Mouse (Mus musculus): ENCODE data around the gene Ncam1. TPM values are rescaled to one million over a fixed set of nuclear protein-coding genes. Genes with fewer than 3 reads are reported as not detected.

The Ncam1 gene
- polyA plus RNA-seq, 1 experiment from 2014 or later = 450 TPM

- H3K4me2 ChIP-seq (ENCODE audit: low read length) = no peak overlapping the region
- H3K9ac ChIP-seq (ENCODE audit: low read depth, low read length) = no peak overlapping the region
- H3K27me3 ChIP-seq (replicated peaks; ENCODE audit: control insufficient read depth, insufficient read depth, low read length) = no peaks in the 10 kb centered on the region
- H3K4me3 ChIP-seq (ENCODE audit: low read length) = no peak overlapping the region
- H3K4me1 ChIP-seq (ENCODE audit: control insufficient read depth, insufficient read depth, low read depth, low read length) = peaks cover 6% of the 10 kb centered on the region; the same call in 1 of the 2 replicates
- no peak for ATAC-seq
- 45% methylated on average over 6 of the region's 6 CpGs for WGBS
- no peaks in the 10 kb centered on the region for H3K9me3 ChIP-seq (ENCODE audit: control insufficient read depth, low read length)
- no peaks in the 10 kb centered on the region for H3K36me3 ChIP-seq (ENCODE audit: control insufficient read depth, insufficient read depth, low read length)
- H3K27ac ChIP-seq (ENCODE audit: low read depth, low read length) = no peak overlapping the region
These were observed 126.0 kb downstream of the Ncam1 start for GRCm38 (mm10) chr9:49672646-49673199.

DNA sequence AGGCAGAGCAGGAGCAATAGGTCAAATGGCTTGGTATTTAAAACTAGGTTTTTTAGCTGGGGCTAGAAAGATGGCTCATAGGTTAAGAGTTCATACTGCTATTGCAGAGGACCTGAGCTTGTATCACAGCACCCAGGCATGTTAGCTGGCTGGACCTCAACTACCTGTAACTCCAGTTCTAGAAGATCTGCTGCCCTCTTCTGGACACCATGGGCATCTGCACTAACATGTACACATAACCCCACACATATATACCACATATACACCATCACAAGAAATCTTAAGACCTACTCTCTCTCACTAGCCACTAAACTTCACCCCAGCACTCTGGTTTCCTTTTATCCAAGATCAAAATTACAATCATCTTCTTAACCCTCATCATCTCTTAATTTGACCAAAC, 131.7 kb downstream of the Ncam1 start:
- no peak overlapping the region for H3K27ac ChIP-seq (ENCODE audit: low read depth, low read length)
- no peak overlapping the region for H3K4me2 ChIP-seq (ENCODE audit: low read length)
- no peak overlapping the region for H3K4me3 ChIP-seq (ENCODE audit: low read length)
- no peak overlapping the region for H3K9ac ChIP-seq (ENCODE audit: low read depth, low read length)
- no peaks in the 10 kb centered on the region for H3K27me3 ChIP-seq (replicated peaks; ENCODE audit: control insufficient read depth, insufficient read depth, low read length)
- no peak for ATAC-seq
- H3K4me1 ChIP-seq (ENCODE audit: control insufficient read depth, insufficient read depth, low read depth, low read length) = peaks cover 10% of the 10 kb centered on the region
- no peaks in the 10 kb centered on the region for H3K36me3 ChIP-seq (ENCODE audit: control insufficient read depth, insufficient read depth, low read length)
- H3K9me3 ChIP-seq (ENCODE audit: control insufficient read depth, low read length) = no peaks in the 10 kb centered on the region

- Histone ChIP-seq H3K27ac (ENCODE audit: low read depth, low read length) (no peak overlapping the region; the same call in 1 of the 2 replicates), H3K9ac (ENCODE audit: low read depth, low read length) (no peak overlapping the region), H3K27me3 (replicated peaks; ENCODE audit: control insufficient read depth, insufficient read depth, low read length) (no peaks in the 10 kb centered on the region), H3K4me2 (ENCODE audit: low read length) (no peak overlapping the region), H3K9me3 (ENCODE audit: control insufficient read depth, low read length) (no peaks in the 10 kb centered on the region), H3K4me1 (ENCODE audit: control insufficient read depth, insufficient read depth, low read depth, low read length) (peaks cover 10% of the 10 kb centered on the region), H3K4me3 (ENCODE audit: low read length) (no peak overlapping the region), H3K36me3 (ENCODE audit: control insufficient read depth, insufficient read depth, low read length) (no peaks in the 10 kb centered on the region)
- ATAC-seq = no peak
- 24% methylated on average over 5 of the region's 5 CpGs for WGBS
These were observed 133.4 kb downstream of the Ncam1 start for GRCm38 (mm10) chr9:49665361-49665760.

DNA sequence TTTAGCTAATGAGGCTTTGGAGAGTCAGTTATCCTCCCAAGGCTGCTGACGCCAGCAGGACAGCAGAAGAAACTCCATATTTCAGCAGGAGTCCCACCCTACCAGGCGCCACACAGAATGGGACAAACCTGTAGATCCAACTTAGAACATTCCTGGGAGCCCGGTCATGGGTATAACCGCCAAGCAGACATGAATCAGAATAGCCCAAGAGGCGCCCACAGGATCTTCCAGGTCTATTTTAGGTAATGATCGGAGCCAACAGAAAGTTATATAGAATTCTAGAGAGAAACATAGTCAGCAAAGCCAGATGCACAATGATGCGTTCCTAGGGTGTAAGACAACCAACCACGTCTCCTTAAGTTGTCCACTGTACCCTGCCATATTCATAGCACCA, 134.8 kb downstream of the Ncam1 start:
- Histone ChIP-seq H3K27ac (ENCODE audit: low read depth, low read length) (peak overlapping the region; percentile 24; the same call in 1 of the 2 replicates), H3K9ac (ENCODE audit: low read depth, low read length) (no peak overlapping the region), H3K27me3 (replicated peaks; ENCODE audit: control insufficient read depth, insufficient read depth, low read length) (no peaks in the 10 kb centered on the region), H3K36me3 (ENCODE audit: control insufficient read depth, insufficient read depth, low read length) (no peaks in the 10 kb centered on the region), H3K9me3 (ENCODE audit: control insufficient read depth, low read length) (no peaks in the 10 kb centered on the region), H3K4me2 (ENCODE audit: low read length) (no peak overlapping the region), H3K4me1 (ENCODE audit: control insufficient read depth, insufficient read depth, low read depth, low read length) (peaks cover 10% of the 10 kb centered on the region), H3K4me3 (ENCODE audit: low read length) (no peak overlapping the region)
- 93% methylated on average over 8 of the region's 8 CpGs for WGBS
- ATAC-seq = no peak

DNA sequence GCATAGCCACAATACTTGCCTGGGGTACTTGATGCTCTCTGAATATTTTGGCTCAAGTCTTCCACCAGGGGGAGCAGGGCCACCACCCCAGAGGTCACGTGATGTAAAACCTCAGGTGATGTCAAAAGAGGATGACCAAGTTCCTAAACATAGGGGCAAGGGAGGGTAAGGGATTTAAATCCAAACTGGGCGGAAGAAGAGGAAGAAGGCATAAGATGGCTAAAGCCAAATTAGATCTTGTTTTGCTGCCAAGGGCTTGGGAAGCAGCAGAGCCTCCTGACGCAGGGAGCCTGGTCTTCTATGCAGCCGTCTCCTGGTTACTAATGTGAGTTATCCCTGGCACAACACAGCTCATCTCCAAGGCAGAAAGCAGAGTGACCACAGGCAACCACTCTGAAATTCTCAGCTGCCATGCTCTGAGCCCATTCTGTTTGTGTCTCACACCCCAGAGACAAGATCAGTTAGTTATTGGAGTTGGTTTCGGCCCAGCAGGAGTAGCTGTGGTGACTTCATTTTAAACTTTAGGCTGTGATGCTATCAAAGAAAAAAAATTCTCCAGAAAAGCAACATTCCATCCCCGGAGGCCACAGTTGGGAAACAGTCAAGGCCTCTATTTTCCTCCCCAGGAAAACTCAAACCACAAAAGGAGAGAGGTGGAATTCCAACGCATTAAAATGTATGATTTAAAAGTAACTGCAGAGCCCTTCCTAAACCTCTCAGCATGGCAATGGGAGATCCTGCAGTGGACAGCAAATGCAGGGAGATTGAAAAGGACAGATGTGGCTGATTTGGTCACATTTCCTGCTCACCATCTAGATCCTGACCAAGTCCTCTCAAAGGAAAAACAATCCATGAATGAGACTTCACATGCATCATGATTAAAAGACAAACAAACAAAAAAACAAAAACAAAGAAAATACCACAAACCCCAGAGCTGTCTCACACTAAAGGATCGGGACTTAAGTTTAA, 135.5 kb downstream of the Ncam1 start:
- Histone ChIP-seq H3K9ac (ENCODE audit: low read depth, low read length) (no peak overlapping the region), H3K36me3 (ENCODE audit: control insufficient read depth, insufficient read depth, low read length) (no peaks in the 10 kb centered on the region), H3K4me3 (ENCODE audit: low read length) (no peak overlapping the region), H3K9me3 (ENCODE audit: control insufficient read depth, low read length) (no peaks in the 10 kb centered on the region), H3K27me3 (replicated peaks; ENCODE audit: control insufficient read depth, insufficient read depth, low read length) (no peaks in the 10 kb centered on the region), H3K27ac (ENCODE audit: low read depth, low read length) (peak overlapping the region; percentile 24; the same call in 1 of the 2 replicates), H3K4me2 (ENCODE audit: low read length) (no peak overlapping the region), H3K4me1 (ENCODE audit: control insufficient read depth, insufficient read depth, low read depth, low read length) (peaks cover 10% of the 10 kb centered on the region)
- WGBS = 66% methylated on average over 8 of the region's 8 CpGs
- ATAC-seq = peak; percentile 65; the same call in 1 of the 2 replicates

- Histone ChIP-seq H3K27ac (ENCODE audit: low read depth, low read length) (no peak overlapping the region), H3K36me3 (ENCODE audit: control insufficient read depth, insufficient read depth, low read length) (no peaks in the 10 kb centered on the region), H3K9me3 (ENCODE audit: control insufficient read depth, low read length) (no peaks in the 10 kb centered on the region), H3K27me3 (replicated peaks; ENCODE audit: control insufficient read depth, insufficient read depth, low read length) (no peaks in the 10 kb centered on the region), H3K4me2 (ENCODE audit: low read length) (no peak overlapping the region), H3K4me1 (ENCODE audit: control insufficient read depth, insufficient read depth, low read depth, low read length) (peaks cover 10% of the 10 kb centered on the region), H3K9ac (ENCODE audit: low read depth, low read length) (no peak overlapping the region), H3K4me3 (ENCODE audit: low read length) (no peak overlapping the region)
- ATAC-seq = no peak
- WGBS = 65% methylated on average over 2 of the region's 2 CpGs
These were observed 137.2 kb downstream of the Ncam1 start for GRCm38 (mm10) chr9:49661480-49661879.

DNA sequence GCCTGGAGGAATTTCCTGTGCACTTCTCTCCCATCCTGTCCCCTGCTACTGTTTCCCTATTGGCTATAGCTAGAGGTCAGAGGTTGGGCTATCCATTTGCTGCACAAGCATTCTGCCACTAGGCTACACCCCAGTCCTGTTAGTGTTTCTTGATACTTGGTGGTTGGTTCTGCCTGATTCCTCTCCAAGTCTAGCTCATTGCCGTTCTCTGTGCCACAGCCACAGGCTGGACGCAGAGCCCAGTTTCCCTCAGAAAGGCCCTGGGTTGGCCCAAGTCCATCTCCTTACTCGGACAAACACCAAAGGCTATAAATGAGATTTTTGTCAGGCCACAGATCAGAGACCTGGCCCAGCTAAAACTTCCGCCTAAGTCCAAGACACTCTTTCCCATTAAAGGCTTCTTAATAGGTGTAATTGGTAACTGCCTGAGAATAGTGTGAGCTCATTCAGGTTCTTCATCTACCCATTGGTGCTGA, 140.3 kb downstream of the Ncam1 start:
- H3K4me1 ChIP-seq (ENCODE audit: control insufficient read depth, insufficient read depth, low read depth, low read length) = peaks cover 3% of the 10 kb centered on the region
- peak overlapping the region; percentile 36; the same call in 1 of the 2 replicates for H3K27ac ChIP-seq (ENCODE audit: low read depth, low read length)
- no peak overlapping the region for H3K4me3 ChIP-seq (ENCODE audit: low read length)
- H3K27me3 ChIP-seq (replicated peaks; ENCODE audit: control insufficient read depth, insufficient read depth, low read length) = no peaks in the 10 kb centered on the region
- no peaks in the 10 kb centered on the region for H3K36me3 ChIP-seq (ENCODE audit: control insufficient read depth, insufficient read depth, low read length)
- H3K4me2 ChIP-seq (ENCODE audit: low read length) = no peak overlapping the region
- H3K9me3 ChIP-seq (ENCODE audit: control insufficient read depth, low read length) = no peaks in the 10 kb centered on the region
- peak; percentile 77 for ATAC-seq
- no peak overlapping the region for H3K9ac ChIP-seq (ENCODE audit: low read depth, low read length)
- WGBS = 53% methylated on average over 4 of the region's 4 CpGs

DNA sequence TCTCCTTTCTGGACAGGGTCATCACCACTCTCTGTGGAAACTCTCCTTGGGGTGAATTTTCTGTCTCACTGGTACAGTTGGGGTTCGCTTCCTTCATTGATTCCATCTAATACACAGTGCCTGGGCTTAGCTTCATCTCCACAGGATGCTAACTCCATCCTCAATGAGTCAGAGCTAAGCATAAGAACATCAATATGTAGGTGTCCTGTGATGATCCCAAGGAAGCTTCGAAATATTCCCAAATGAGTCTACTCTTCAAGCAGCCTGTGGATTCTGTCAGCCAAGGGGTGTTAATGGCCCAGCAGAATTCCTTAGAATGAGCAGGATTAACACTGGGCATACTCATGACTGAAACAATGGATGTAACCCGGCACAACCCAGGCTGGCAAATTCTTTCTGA, 144.3 kb downstream of the Ncam1 start:
- no peaks in the 10 kb centered on the region for H3K27me3 ChIP-seq (replicated peaks; ENCODE audit: control insufficient read depth, insufficient read depth, low read length)
- no peak for ATAC-seq

More for the DNA sequence above, 144.3 kb downstream of the Ncam1 start:
- WGBS = 87% methylated on average over 3 of the region's 3 CpGs
- H3K27ac ChIP-seq (ENCODE audit: low read depth, low read length) = no peak overlapping the region
- no peaks in the 10 kb centered on the region for H3K36me3 ChIP-seq (ENCODE audit: control insufficient read depth, insufficient read depth, low read length)
- H3K4me3 ChIP-seq (ENCODE audit: low read length) = no peak overlapping the region
- no peak overlapping the region for H3K4me2 ChIP-seq (ENCODE audit: low read length)
- no peak overlapping the region for H3K9ac ChIP-seq (ENCODE audit: low read depth, low read length)
- H3K9me3 ChIP-seq (ENCODE audit: control insufficient read depth, low read length) = no peaks in the 10 kb centered on the region
- H3K4me1 ChIP-seq (ENCODE audit: control insufficient read depth, insufficient read depth, low read depth, low read length) = no peaks in the 10 kb centered on the region; the same call in none of the 2 replicates
